Mouse (Mus musculus) intestine, embryonic 14.5 days (tissue): ENCODE data around the gene Zfyve1. TPM values are rescaled to one million over a fixed set of nuclear protein-coding genes. Genes with fewer than 3 reads are reported as not detected.
A peak's percentile ranks its signal among the peaks of the same experiment; 100 is the strongest.

ENCODE experiments used
- ATAC-seq: fragments of 200-750 bp; cut with Nextera tagmentation; replicated peaks from 2 replicates; pipeline ENCODE4 v1.8.0; 2017; ENCODE audit warnings: low read depth, moderate number of reproducible peaks, moderate TSS enrichment, moderate library complexity; ENCODE audit not compliant: low FRiP score, low TSS enrichment
- DNase-seq: peaks from one replicate; pipeline ENCODE4 v3.0.0-alpha.2; 2018; ENCODE audit warnings: low spot score
- H3K27ac ChIP-seq: fragments of 300-500 bp; sonication (generic); 2 replicates; pipeline ENCODE4 v1.5.1; 2014; ENCODE audit warnings: low read depth, mild to moderate bottlenecking, control low read depth
- H3K27me3 ChIP-seq: fragments of 300-500 bp; sonication (generic); replicated peaks from 2 replicates; pipeline ENCODE4 v1.6.1; 2014; ENCODE audit warnings: low read length, control low read depth; ENCODE audit not compliant: control insufficient read depth, insufficient read depth
- H3K36me3 ChIP-seq: fragments of 300-500 bp; sonication (generic); 2 replicates; pipeline ENCODE4 v1.6.1; 2014; ENCODE audit warnings: low read length, control low read depth; ENCODE audit not compliant: control insufficient read depth, insufficient read depth
- H3K4me1 ChIP-seq: fragments of 300-500 bp; sonication (generic); replicated peaks from 2 replicates; pipeline ENCODE4 v1.6.1; 2014; ENCODE audit warnings: low read length, control low read depth, mixed read lengths; ENCODE audit not compliant: control insufficient read depth, insufficient read depth
- H3K4me2 ChIP-seq: fragments of 300-500 bp; sonication (generic); 2 replicates; pipeline ENCODE4 v1.6.1; 2014; ENCODE audit warnings: low read length
- H3K4me3 ChIP-seq: fragments of 300-500 bp; sonication (generic); 2 replicates; pipeline ENCODE4 v1.5.1; 2014; ENCODE audit warnings: low read depth, low read length, control low read depth, mixed read lengths
- H3K9ac ChIP-seq: fragments of 300-500 bp; sonication (generic); 2 replicates; pipeline ENCODE4 v1.6.1; 2014; ENCODE audit warnings: mild to moderate bottlenecking, low read length
- H3K9me3 ChIP-seq: fragments of 300-500 bp; sonication (generic); 2 replicates; pipeline ENCODE4 v1.6.1; 2016; ENCODE audit warnings: low read length, control low read depth; ENCODE audit not compliant: control insufficient read depth
- WGBS: fragments of 180-500 bp; shearing (Covaris S2); extraction: QIAGEN DNeasy Blood & Tissue Kit; methylation state at CpG from one replicate; pipeline ENCODE4 v1.1.7; 2014; 5-methylcytosine and 5-hydroxymethylcytosine counted together
- polyA plus RNA-seq: library from polyadenylated mRNA; unstranded; fragments of >200 nt; fragmentation: Nextera tagmentation; extraction: Ambion mirVana; gene quantifications from 2 replicates; pipeline ENCODE4 v1.2.1, GENCODE M21; 2014

Zfyve1 gene
- polyA plus RNA-seq, 1 experiment from 2014 or later = 14.0 TPM

DNA sequence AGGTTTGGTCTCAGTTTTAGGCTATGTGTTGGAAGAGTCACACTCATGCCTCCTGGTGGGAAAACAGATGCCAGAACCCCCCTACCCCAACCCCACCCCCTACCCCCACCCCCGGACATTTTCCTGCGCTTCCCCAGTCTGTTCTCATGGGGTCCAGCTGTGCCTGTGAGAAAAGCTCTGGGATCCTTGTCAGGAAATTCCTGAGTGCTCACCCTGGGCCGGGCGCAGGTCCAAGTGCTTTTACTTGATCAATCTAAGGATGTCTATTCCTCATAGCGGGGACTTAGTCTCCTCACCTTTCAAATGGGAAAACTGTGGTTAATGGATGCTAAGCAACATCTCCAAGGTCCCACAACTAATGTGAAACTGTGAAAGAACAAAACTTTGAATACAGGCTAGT lies 83.8 kb downstream of the Zfyve1 start:
- no peak overlapping the region for H3K27ac ChIP-seq
- H3K4me1 ChIP-seq = peaks cover 7% of the 10 kb centered on the region
- H3K9ac ChIP-seq = no peak overlapping the region
- no peak overlapping the region for H3K4me3 ChIP-seq
- no peaks in the 10 kb centered on the region for H3K9me3 ChIP-seq
- no peak overlapping the region for H3K4me2 ChIP-seq
- no peaks in the 10 kb centered on the region for H3K27me3 ChIP-seq
- 26% methylated on average over 5 of the region's 5 CpGs for WGBS
- ATAC-seq (no peak), DNase-seq (no peak)
- H3K36me3 ChIP-seq = no peaks in the 10 kb centered on the region

DNA sequence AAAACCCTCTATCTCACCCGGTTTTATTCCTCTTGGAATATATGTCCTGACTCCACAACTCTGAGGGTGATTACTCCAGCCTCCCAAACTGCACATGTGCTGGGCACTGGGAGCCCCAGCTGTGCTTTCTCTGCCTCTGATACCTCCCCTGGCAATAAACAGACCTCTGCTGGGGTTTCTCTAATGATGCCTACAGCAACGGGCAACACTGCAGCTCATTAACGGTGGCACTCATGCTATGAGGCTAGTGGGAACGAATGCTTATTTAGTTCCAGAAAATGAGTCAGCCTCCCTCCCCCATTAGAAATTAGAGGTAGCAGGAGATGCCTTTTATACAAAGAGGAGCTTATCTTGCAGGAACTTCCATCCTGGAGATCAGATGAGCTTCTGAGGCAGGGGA lies 84.2 kb downstream of the Zfyve1 start:
- Histone ChIP-seq H3K36me3 (no peaks in the 10 kb centered on the region), H3K27me3 (no peaks in the 10 kb centered on the region), H3K9me3 (no peaks in the 10 kb centered on the region), H3K4me2 (no peak overlapping the region), H3K4me3 (no peak overlapping the region), H3K9ac (no peak overlapping the region), H3K4me1 (peaks cover 7% of the 10 kb centered on the region), H3K27ac (no peak overlapping the region)
- ATAC-seq (no peak), DNase-seq (no peak)
- 23% methylated on average over 4 of the region's 4 CpGs for WGBS

DNA sequence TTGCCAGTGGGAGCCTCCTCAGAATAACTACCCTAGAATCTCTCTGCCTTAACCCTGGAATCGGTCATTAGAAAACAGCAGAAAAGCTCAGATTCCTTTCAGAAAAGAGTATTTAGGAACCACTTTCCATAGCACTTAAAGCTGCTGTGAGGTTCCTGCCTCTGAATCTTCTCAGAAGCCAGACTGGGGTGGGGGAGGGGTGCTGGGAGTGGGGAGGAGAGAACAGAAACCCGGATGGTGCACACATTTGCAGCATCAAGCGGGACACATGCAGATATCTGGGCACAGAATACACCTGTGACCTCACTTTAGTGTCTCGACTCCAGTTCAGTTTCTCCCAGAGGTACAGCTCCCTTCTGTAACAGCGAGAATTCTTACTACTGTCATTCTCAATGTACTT lies 86.4 kb downstream of the Zfyve1 start:
- no peak for ATAC-seq
- Histone ChIP-seq H3K4me3 (no peak overlapping the region), H3K4me2 (no peak overlapping the region), H3K9me3 (no peaks in the 10 kb centered on the region), H3K27ac (no peak overlapping the region), H3K4me1 (peaks cover 7% of the 10 kb centered on the region), H3K36me3 (no peaks in the 10 kb centered on the region), H3K27me3 (no peaks in the 10 kb centered on the region), H3K9ac (no peak overlapping the region)
- no peak for DNase-seq
- 78% methylated on average over 5 of the region's 5 CpGs for WGBS

- H3K4me1 ChIP-seq = no peaks in the 10 kb centered on the region
- ATAC-seq (no peak), DNase-seq (no peak)
- H3K9me3 ChIP-seq = no peaks in the 10 kb centered on the region
- H3K4me2 ChIP-seq = no peak overlapping the region
- no peak overlapping the region for H3K4me3 ChIP-seq
- H3K36me3 ChIP-seq = no peaks in the 10 kb centered on the region
- H3K9ac ChIP-seq = no peak overlapping the region
- H3K27me3 ChIP-seq = no peaks in the 10 kb centered on the region
- no peak overlapping the region for H3K27ac ChIP-seq
- WGBS = 75% methylated on average over 10 of the region's 10 CpGs
These were observed 90.5 kb downstream of the Zfyve1 start for GRCm38 (mm10) chr12:83506543-83506942.

- Histone ChIP-seq H3K36me3 (no peaks in the 10 kb centered on the region), H3K27ac (no peak overlapping the region), H3K4me3 (no peak overlapping the region), H3K4me2 (no peak overlapping the region), H3K9ac (no peak overlapping the region), H3K4me1 (no peaks in the 10 kb centered on the region), H3K27me3 (no peaks in the 10 kb centered on the region), H3K9me3 (no peaks in the 10 kb centered on the region)
- ATAC-seq = peak; percentile 46
- 6% methylated on average over 9 of the region's 9 CpGs for WGBS
- DNase-seq = peak; percentile 75
These were observed 94.8 kb downstream of the Zfyve1 start for GRCm38 (mm10) chr12:83502190-83502589.

- ATAC-seq = no peak
- H3K27me3 ChIP-seq = no peaks in the 10 kb centered on the region
- WGBS = 77% methylated on average over 5 of the region's 5 CpGs
These were observed 97.8 kb downstream of the Zfyve1 start for GRCm38 (mm10) chr12:83499256-83499655.

GRCm38 (mm10) chr12:83497959-83498358 lies 99.1 kb downstream of the Zfyve1 start:
- no peaks in the 10 kb centered on the region for H3K4me1 ChIP-seq
- 80% methylated on average over 3 of the region's 3 CpGs for WGBS
- no peaks in the 10 kb centered on the region for H3K27me3 ChIP-seq
- H3K9ac ChIP-seq = no peak overlapping the region
- ATAC-seq (no peak), DNase-seq (no peak)
- H3K9me3 ChIP-seq = no peaks in the 10 kb centered on the region
- no peaks in the 10 kb centered on the region for H3K36me3 ChIP-seq
- no peak overlapping the region for H3K27ac ChIP-seq
- H3K4me2 ChIP-seq = no peak overlapping the region
- no peak overlapping the region for H3K4me3 ChIP-seq

More at GRCm38 (mm10) chr12:83499256-83499655, 97.8 kb downstream of the Zfyve1 start:
- Histone ChIP-seq H3K27ac (no peak overlapping the region), H3K4me1 (no peaks in the 10 kb centered on the region), H3K9ac (no peak overlapping the region), H3K4me2 (no peak overlapping the region), H3K36me3 (no peaks in the 10 kb centered on the region), H3K9me3 (no peaks in the 10 kb centered on the region), H3K4me3 (no peak overlapping the region)
- no peak for DNase-seq

DNA sequence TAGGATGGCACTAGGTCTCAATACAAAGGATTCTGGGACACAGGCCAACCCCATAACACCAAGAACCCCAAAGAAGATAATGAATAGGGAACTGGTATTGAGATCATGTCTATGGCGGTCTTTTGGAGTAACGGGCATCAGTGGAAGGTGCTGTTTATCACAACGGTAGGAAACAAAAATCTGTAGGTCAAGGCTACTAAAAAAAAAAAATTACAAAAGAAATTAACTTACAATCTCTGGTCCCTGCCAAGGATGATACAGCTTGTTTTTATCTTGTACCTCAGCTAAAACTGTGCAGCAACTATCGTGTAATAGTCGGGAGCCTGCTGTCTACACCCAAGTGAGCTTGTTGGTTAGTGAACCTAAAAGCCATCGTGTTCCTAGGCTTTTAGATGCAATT lies 100.3 kb downstream of the Zfyve1 start:
- Histone ChIP-seq H3K9me3 (no peaks in the 10 kb centered on the region), H3K4me1 (no peaks in the 10 kb centered on the region), H3K9ac (no peak overlapping the region), H3K27me3 (no peaks in the 10 kb centered on the region), H3K4me3 (no peak overlapping the region), H3K36me3 (no peaks in the 10 kb centered on the region), H3K27ac (no peak overlapping the region), H3K4me2 (no peak overlapping the region)
- ATAC-seq (no peak), DNase-seq (no peak)
- 91% methylated on average over 6 of the region's 6 CpGs for WGBS
